Mouse (Mus musculus) macrophage (primary cell): Measurements from ENCODE around the gene Acsf3. TPM values are rescaled to one million over a fixed set of nuclear protein-coding genes. Genes with fewer than 3 reads are reported as not detected.

Source experiments
- H3K27ac ChIP-seq: fragments of 350-480 bp; formaldehyde crosslinking; 2 replicates; pipeline ENCODE4 v1.9.0; 2021
- H3K36me3 ChIP-seq: fragments of 350-480 bp; formaldehyde crosslinking; 2 replicates; pipeline ENCODE4 v1.9.0; 2021; ENCODE audit errors: inconsistent target
- H3K4me3 ChIP-seq: fragments of 350-480 bp; formaldehyde crosslinking; 2 replicates; pipeline ENCODE4 v1.9.0; 2021; ENCODE audit errors: inconsistent target
- H3K79me2 ChIP-seq: fragments of 350-480 bp; formaldehyde crosslinking; 2 replicates; pipeline ENCODE4 v1.9.0; 2021; ENCODE audit errors: inconsistent target
- WGBS: methylation state at CpG from one replicate; pipeline ENCODE4 v1.1.7; 2026; ENCODE audit warnings: inconsistent platforms; ENCODE audit not compliant: missing documents; 5-methylcytosine and 5-hydroxymethylcytosine counted together
- polyA plus RNA-seq: library from polyadenylated mRNA; stranded (reverse); fragments of 250-400 nt; gene quantifications from 3 replicates; pipeline ENCODE4 v1.2.4, GENCODE M21; 2018; ENCODE audit warnings: inconsistent platforms

The Acsf3 gene
- polyA plus RNA-seq, 1 experiment from 2014 or later = 4.1 TPM

GRCm38 (mm10) chr8:122866231-122866630, 90.9 kb downstream of the Acsf3 start:
- H3K79me2 ChIP-seq = peaks cover under 1% of the 10 kb centered on the region; the same call in 1 of the 2 replicates
- H3K36me3 ChIP-seq = no peaks in the 10 kb centered on the region
- H3K4me3 ChIP-seq = no peak overlapping the region
- 77% methylated on average over 8 of the region's 8 CpGs for WGBS
- no peak overlapping the region for H3K27ac ChIP-seq

Other genes starting within 250 kb of the Acsf3 start
- gene Piezo1, start 224.2 kb upstream of the Acsf3 start, polyA plus RNA-seq = 43.2 to 134 TPM (median 57.2 TPM) in 3 replicates
- gene Cdt1, start 207.5 kb upstream of the Acsf3 start, polyA plus RNA-seq = 11.1 to 84.7 TPM (median 15.5 TPM) in 3 replicates
- gene Aprt, start 198.6 kb upstream of the Acsf3 start, polyA plus RNA-seq = 89.7 to 305 TPM (median 145 TPM) in 3 replicates
- gene Galns, start 164.0 kb upstream of the Acsf3 start, polyA plus RNA-seq = 70.7 to 140 TPM (median 99.8 TPM) in 3 replicates
- gene Trappc2l, start 163.8 kb upstream of the Acsf3 start, polyA plus RNA-seq = 54.4 to 79.3 TPM (median 76.9 TPM) in 3 replicates
- not detected in 3 replicates for gene Pabpn1l, start 152.7 kb upstream of the Acsf3 start, polyA plus RNA-seq
- 0.87 to 1.4 TPM (median 1.0 TPM) in 3 replicates for gene Cbfa2t3, start 76.4 kb upstream of the Acsf3 start, polyA plus RNA-seq
- not detected in 3 replicates for gene Cdh15, start 72.5 kb downstream of the Acsf3 start, polyA plus RNA-seq